Mouse (Mus musculus) bone marrow, adult 2 months (tissue): Measurements from ENCODE around the gene Ldhc. TPM values are rescaled to one million over a fixed set of nuclear protein-coding genes. Genes with fewer than 3 reads are reported as not detected.

Experiments used
- H3K27ac ChIP-seq: fragments of 200-500 bp; 2 replicates; pipeline ENCODE4 v1.5.1; 2012; ENCODE audit warnings: low read depth, mild to moderate bottlenecking, control low read depth, inconsistent platforms, low read length; ENCODE audit not compliant: control insufficient read depth, poor library complexity, insufficient read depth
- H3K4me1 ChIP-seq: fragments of 200-500 bp; 2 replicates; pipeline ENCODE4 v1.6.1; 2011; ENCODE audit warnings: low read length; ENCODE audit not compliant: control insufficient read depth, insufficient read depth
- H3K4me3 ChIP-seq: fragments of 200-500 bp; replicated peaks from 2 replicates; pipeline ENCODE3; 2011; ENCODE audit warnings: mild to moderate bottlenecking, low read depth, low read length, control low read depth; ENCODE audit not compliant: control insufficient read depth
- CTCF ChIP-seq: fragments of 200-500 bp; IDR thresholded peaks from 2 replicates; pipeline ENCODE4 v1.5.1; 2011; ENCODE audit warnings: low read length, control low read depth; ENCODE audit not compliant: control insufficient read depth, insufficient read depth
- POLR2A ChIP-seq: fragments of 200-500 bp; IDR thresholded peaks from 2 replicates; pipeline ENCODE4 v1.6.1; 2011; ENCODE audit warnings: low read depth, mild to moderate bottlenecking, control low read depth, low read length, borderline replicate concordance; ENCODE audit not compliant: control insufficient read depth
- WGBS: fragments of 180-500 bp; shearing (Covaris S2); methylation state at CpG from one replicate; pipeline ENCODE4 v1.1.7; 2018; 5-methylcytosine and 5-hydroxymethylcytosine counted together
- polyA plus RNA-seq: library from polyadenylated mRNA; stranded (reverse); fragments of >200 nt; gene quantifications from 2 replicates; pipeline ENCODE4 v1.2.4, GENCODE M21; 2011; ENCODE audit warnings: low replicate concordance; ENCODE audit not compliant: missing spikeins, insufficient read depth, insufficient read length

Gene Ldhc
- polyA plus RNA-seq, 1 experiment, result 2.6 TPM

DNA sequence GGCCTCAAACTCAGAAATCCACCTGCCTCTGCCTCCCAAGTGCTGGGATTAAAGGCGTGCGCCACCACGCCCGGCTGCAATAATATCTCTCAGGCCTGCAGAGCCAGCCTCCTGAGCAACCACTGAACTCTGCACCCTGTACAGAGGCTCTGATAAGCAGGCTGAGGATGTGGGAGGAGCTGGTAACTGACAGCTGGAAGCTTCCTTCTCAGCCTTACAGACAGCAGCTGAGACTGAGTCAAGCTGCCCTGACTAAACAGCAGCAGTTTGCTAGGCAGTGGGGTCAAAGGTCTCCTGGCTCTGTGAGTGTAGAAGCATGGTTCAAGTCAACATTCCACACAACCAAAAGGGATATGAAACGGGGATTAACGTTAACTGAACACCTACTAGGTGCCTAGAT lies 27.7 kb upstream of the Ldhc start:
- no peak for TF ChIP-seq POLR2A
- TF ChIP-seq CTCF, result no peak
- WGBS, result 22% methylated on average over 6 of the region's 6 CpGs
- peaks cover 8% of the 10 kb centered on the region for H3K4me1 ChIP-seq
- no peak overlapping the region for H3K4me3 ChIP-seq
- H3K27ac ChIP-seq, result 0 out of 2 replicates have a peak overlapping the region, but pooled peaks have one; percentile 30

DNA sequence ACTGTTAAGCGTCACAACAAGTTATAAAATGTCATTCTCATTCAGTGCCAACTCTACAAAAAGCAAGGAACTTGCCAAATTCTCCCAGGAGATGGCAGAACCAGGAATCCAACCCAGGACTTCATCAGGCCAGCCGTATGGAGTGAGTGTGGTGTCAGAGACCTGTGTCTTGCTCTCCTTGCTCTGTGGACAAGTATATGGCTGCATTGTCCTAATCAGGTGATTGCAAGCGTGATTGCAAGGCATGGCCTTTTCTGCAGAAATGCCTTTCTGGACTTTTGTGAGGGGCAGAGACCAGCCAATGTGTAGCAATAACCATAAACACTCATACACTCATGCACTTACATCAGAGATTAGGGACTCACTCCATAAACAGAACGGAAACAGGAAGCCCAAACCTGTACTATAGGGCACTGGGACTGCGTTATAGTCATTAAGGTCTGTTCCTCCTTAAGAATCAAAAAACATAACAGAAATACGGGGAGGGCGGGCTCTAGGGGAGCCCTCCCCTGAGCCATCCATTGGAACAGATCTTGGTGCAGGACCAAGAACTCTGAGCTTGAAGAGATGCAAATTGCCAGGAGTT lies 27.2 kb upstream of the Ldhc start:
- Histone ChIP-seq H3K4me1 (peaks cover 10% of the 10 kb centered on the region), H3K4me3 (no peak overlapping the region), H3K27ac (no peak overlapping the region)
- TF ChIP-seq POLR2A (no peak), CTCF (no peak)
- 36% methylated on average over 7 of the region's 7 CpGs for WGBS

DNA sequence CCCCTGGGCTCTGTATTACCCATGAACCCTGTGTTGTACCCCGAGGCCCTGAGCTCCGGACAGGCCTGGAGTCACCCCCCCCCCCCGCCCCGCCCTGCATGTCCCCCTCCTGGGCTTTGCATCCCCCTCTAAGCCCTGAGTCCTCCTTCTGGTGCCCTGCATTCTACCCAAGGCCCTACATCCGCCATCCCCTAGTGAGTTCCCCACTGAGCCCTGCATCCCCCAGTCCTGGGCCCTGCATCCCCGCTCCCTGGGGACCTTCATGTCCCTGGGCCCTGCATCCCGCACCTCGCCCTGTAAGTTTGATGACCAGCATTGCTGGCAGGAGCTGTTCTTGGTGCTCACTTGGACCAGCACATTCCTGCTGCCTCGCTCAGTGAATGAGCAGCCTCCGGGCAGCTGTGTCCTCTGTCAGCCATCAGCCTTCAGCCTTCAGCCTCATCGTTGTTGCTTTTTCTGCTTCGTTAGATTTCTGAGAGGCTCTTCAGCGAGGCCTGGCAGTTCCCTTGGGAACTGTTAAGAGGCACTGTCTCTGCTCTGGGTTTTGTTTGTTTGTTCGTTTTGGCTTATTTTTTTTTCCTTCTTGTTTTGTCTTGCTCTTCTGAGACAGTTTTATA lies 25.9 kb upstream of the Ldhc start:
- peaks cover 12% of the 10 kb centered on the region for H3K4me1 ChIP-seq
- WGBS, result 81% methylated on average over 14 of the region's 14 CpGs

DNA sequence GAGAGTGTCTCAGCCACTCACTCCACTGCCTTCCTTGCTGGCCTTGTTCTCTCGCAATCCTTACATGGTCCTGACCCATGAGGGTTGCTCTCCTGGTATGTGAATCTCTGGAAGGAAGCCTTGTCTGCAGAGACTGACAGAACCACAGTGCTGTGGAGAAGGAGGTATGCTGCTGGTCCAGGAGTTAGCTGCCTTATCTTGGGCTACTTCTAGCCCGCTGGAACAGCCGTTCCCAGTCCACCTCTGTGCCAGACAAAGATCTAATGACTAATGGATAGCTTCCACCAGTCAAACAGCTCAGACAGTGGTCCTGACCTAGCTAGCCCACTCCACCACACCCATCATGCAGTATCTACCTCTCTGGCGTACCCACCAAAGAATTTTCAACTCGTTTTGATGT lies 24.6 kb upstream of the Ldhc start:
- Histone ChIP-seq H3K27ac (no peak overlapping the region), H3K4me3 (no peak overlapping the region), H3K4me1 (peaks cover 13% of the 10 kb centered on the region)
- WGBS, result 85% methylated on average over 5 of the region's 5 CpGs
- TF ChIP-seq POLR2A (no peak), CTCF (no peak)

More for the DNA sequence above, 25.9 kb upstream of the Ldhc start:
- Histone ChIP-seq H3K27ac (no peak overlapping the region), H3K4me3 (no peak overlapping the region)
- TF ChIP-seq POLR2A (no peak), CTCF (no peak)

DNA sequence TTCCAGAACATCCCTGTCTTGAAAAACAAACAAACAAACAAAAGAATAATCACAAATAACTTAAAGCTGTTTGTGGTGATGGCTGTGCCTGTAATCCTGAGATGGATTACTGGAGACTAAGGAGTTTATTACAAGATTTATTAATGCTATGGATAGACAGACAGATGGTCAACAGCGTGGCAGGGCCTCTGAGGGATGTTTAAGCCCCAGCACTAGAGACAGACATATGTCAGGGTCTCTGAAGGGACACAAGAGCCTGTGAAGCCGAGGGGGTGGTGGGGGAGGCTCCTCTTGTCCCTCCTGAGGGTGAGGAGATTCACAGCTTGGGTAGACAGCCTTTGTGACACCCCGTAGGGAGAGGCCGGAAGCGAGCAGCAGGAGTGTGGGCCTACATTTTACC lies 23.9 kb upstream of the Ldhc start:
- Histone ChIP-seq H3K4me3 (no peak overlapping the region), H3K4me1 (peaks cover 16% of the 10 kb centered on the region), H3K27ac (no peak overlapping the region)
- TF ChIP-seq POLR2A, result no peak
- TF ChIP-seq CTCF, result no peak
- WGBS, result 82% methylated on average over 5 of the region's 5 CpGs

DNA sequence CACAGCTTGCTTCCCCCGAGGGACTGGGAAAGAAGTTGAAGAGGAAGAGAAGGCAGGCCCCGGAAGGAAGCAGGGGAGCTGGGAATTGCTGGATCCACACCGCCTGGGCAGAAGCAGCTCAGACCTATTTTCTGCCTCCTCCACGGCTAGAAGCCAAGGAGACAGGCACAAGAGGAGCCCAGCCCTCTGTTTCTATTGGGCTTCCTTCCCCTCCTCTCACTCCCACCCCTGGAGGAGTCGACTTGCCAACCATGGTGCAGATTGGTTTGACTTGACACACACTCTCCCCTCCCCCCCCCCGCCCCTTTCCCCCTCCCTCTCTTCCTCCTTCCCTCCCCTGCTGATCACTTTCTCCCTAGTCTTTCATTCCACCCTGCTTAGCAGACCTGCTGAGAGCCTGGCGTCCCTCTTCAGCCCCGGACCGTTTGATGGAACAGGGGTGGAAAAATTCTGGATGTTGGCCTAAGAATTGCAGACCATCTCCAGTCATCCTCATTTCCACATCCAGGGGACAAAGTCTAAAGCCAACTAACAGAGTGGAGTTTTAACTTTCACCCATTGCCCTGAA lies 22.8 kb upstream of the Ldhc start:
- no peak overlapping the region for H3K4me3 ChIP-seq
- 6% methylated on average over 9 of the region's 9 CpGs for WGBS
- H3K4me1 ChIP-seq, result peaks cover 15% of the 10 kb centered on the region
- H3K27ac ChIP-seq, result peak overlapping the region; percentile 68
- TF ChIP-seq CTCF (no peak), POLR2A (no peak)

DNA sequence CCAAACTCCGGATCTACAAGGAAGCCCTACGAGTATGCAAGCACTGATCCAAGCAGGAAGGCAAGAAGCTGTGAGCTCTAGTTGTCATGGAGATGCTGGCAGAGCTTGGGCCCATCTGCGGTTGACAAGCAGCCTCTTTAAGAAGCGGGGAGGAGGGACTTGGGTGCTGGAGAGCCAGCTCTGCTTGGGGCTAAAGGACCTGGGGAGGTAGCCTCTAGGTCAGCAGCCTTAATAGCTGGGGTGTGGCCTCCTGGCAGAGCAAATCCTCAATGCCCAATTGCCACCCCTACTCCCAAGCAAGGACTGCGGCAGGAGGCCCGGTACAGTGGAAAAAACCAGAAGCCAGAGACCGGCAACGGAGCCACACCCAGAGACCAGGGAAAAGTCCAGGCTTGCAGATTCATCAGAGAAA lies 22.1 kb upstream of the Ldhc start:
- H3K4me1 ChIP-seq, result peaks cover 11% of the 10 kb centered on the region
- H3K4me3 ChIP-seq, result peak overlapping the region; percentile 35
- peak overlapping the region; percentile 88 for H3K27ac ChIP-seq
- 4% methylated on average over 8 of the region's 8 CpGs for WGBS
- TF ChIP-seq POLR2A (no peak), CTCF (no peak)

DNA sequence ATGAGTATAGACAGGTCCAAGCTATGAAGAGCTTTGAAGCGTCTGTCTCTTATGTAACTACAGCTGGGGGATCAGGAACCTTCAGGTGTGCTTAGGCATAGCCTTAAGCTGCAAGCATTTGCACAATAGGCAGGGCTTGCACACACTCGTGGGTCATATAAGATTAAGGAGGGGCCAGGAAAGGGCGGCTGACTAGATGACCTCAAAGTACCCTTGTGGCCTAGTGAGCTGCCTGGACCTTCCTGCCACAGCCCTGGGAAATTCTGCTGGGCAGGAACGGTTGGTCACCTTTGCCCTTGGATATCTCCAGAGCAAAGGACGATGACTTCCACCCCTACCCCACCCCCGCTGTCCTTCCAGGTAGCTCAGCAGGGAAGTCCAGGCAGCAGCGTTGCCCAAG lies 21.6 kb upstream of the Ldhc start:
- peaks cover 11% of the 10 kb centered on the region for H3K4me1 ChIP-seq
- peak overlapping the region; percentile 88 for H3K27ac ChIP-seq
- TF ChIP-seq CTCF, result no peak
- TF ChIP-seq POLR2A, result no peak

DNA sequence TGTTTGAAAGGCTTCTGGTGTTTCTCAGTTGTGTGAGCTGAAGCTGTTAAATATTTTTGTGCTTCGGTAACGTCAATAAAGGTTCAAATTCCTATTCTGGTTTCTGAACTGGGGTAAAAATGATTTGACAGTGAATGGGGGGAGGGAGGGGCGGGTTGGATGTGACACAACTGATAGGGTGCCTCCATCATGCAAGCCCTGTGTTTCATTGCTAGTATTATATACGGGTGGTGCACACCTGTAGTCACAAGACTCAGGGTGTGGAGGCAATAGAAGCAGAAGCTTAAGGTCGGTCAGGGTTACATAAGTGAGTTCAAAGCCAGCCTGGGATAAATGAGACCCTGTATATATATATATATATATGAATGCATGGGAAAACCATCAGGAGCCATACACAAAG lies 21.1 kb upstream of the Ldhc start:
- WGBS, result 63% methylated on average over 5 of the region's 5 CpGs
- peak overlapping the region; percentile 88 for H3K27ac ChIP-seq
- peaks cover 11% of the 10 kb centered on the region for H3K4me1 ChIP-seq
- TF ChIP-seq CTCF (no peak), POLR2A (no peak)
- H3K4me3 ChIP-seq, result no peak overlapping the region

More for the DNA sequence above, 21.6 kb upstream of the Ldhc start:
- no peak overlapping the region for H3K4me3 ChIP-seq
- 38% methylated on average over 7 of the region's 7 CpGs for WGBS
